Mouse (Mus musculus) cerebellum, adult 2 months (tissue): ENCODE measurements around the gene A4gnt.

Experiments
- CTCF ChIP-seq: fragments of 200-500 bp; IDR thresholded peaks from 2 replicates; pipeline ENCODE4 v1.5.1; 2011; ENCODE audit warnings: low read depth, mild to moderate bottlenecking, control low read depth, low read length, moderate library complexity, borderline replicate concordance; ENCODE audit not compliant: insufficient read depth
- POLR2A ChIP-seq: fragments of 200-500 bp; IDR thresholded peaks from 2 replicates; pipeline ENCODE4 v1.6.1; 2011; ENCODE audit warnings: low read length, control low read depth, borderline replicate concordance; ENCODE audit not compliant: insufficient read depth

- TF ChIP-seq POLR2A (peak; percentile 68; the same call in 1 of the 2 replicates), CTCF (no peak)
Measured at GRCm38 (mm10) chr9:99575677-99576480, 36.4 kb upstream of the A4gnt start, which contains the start of gene Dbr1.
